Mouse (Mus musculus) lung, postnatal 0 days (tissue): ENCODE data around the gene Ubap2.

Experiments used
- CTCF ChIP-seq: IDR thresholded peaks from 2 replicates; pipeline ENCODE4 v1.5.1; 2016; ENCODE audit warnings: antibody characterized with exemption, mild to moderate bottlenecking
- EP300 ChIP-seq: IDR thresholded peaks from 2 replicates; pipeline ENCODE4 v1.6.1; 2016; ENCODE audit warnings: antibody characterized with exemption, mild to moderate bottlenecking, control low read depth

DNA sequence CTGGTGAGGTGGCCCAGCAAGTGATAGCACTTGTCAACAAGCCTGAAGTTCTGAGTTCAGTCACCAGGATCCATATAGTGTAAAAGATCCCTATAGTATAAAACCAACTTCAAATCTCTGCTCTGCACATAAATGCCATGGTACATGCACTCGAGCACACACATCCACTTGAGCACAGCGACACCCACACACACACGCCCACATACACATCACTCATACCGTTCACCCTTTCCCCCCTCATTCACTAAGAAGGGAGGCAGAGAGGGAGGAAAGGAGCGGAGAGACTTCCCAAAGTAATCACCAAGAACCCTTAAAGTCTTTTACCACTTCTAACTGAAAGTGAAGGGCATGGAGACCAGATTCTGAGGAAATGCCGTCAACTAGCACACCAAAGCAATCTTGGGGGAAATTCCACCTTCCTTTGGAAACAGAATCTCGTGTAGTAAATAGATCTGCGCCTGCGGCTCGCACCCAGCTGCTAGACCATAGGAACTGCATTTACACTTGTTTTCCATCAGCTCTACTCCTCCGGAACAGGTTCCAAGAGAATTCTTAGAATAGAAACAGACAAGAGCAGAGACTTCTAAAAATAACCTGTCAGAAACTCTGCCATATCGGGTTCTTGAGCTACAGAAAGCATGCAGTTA, 19.3 kb downstream of the Ubap2 start:
- TF ChIP-seq CTCF: no peak
- no peak for TF ChIP-seq EP300
